Comparison of ENCODE assay signal across 25 mouse cellular contexts in genomic region chr10:64188046-64188445, GRCm38 (mm10).
"Had no signal": no experiment of that assay in that cellular context is flagged by ENCODE, and none has a peak within 500 bp of the region (broad histone marks: within the 10 kb centered on the region; RNA-seq: fewer than 3 reads in every experiment).

No protein-coding gene starts in this region.

- H3K4me2 ChIP-seq: heart, embryonic 11.5 days; heart, embryonic 13.5 days; heart, embryonic 15.5 days; hindbrain, embryonic 13.5 days; hindbrain, embryonic 15.5 days; kidney, embryonic 15.5 days; limb, embryonic 13.5 days; limb, embryonic 15.5 days had no signal

- H3K4me3 ChIP-seq: heart, adult 2 months; heart, embryonic 13.5 days; heart, embryonic 15.5 days; hindbrain, embryonic 13.5 days; hindbrain, embryonic 15.5 days; kidney, embryonic 15.5 days; limb, embryonic 13.5 days; limb, embryonic 15.5 days had no signal

- H3K27me3 ChIP-seq: heart, embryonic 13.5 days; heart, embryonic 15.5 days; hindbrain, embryonic 13.5 days; hindbrain, embryonic 15.5 days; kidney, embryonic 15.5 days; limb, embryonic 13.5 days; limb, embryonic 15.5 days had no signal

- H3K4me1 ChIP-seq: heart, embryonic 13.5 days; heart, embryonic 15.5 days; hindbrain, embryonic 13.5 days; hindbrain, embryonic 15.5 days; kidney, embryonic 15.5 days; limb, embryonic 13.5 days; limb, embryonic 15.5 days had no signal

- H3K27ac ChIP-seq: heart, adult 2 months; heart, embryonic 13.5 days; heart, embryonic 15.5 days; hindbrain, embryonic 13.5 days; hindbrain, embryonic 15.5 days; hindbrain, postnatal 0 days; kidney, embryonic 15.5 days; kidney, postnatal 0 days; limb, embryonic 13.5 days; limb, embryonic 15.5 days had no signal

- H3K9ac ChIP-seq: heart, embryonic 13.5 days; heart, embryonic 15.5 days; hindbrain, embryonic 13.5 days; hindbrain, embryonic 15.5 days; kidney, embryonic 15.5 days; limb, embryonic 13.5 days; limb, embryonic 15.5 days had no signal

- ATAC-seq: hindbrain, postnatal 0 days; intestine, embryonic 16.5 days had no signal

- H3K9me3 ChIP-seq: heart, embryonic 13.5 days; heart, embryonic 15.5 days; hindbrain, embryonic 13.5 days; hindbrain, embryonic 15.5 days; kidney, embryonic 15.5 days; limb, embryonic 13.5 days; limb, embryonic 15.5 days had no signal

- DNase-seq: gastrocnemius, postnatal 14 days; gastrocnemius, postnatal 36 days; heart, adult 11 months; heart, adult 2 months; heart, postnatal 14 days; heart, postnatal 36 days; kidney, adult 11 months; kidney, adult 2 months; kidney, adult 9 months; kidney, postnatal 14 days; kidney, postnatal 36 days; layer of hippocampus, adult 9-11 months; layer of hippocampus, postnatal 36 days; left cerebral cortex, postnatal 4 days had no signal

- H3K36me3 ChIP-seq: heart, embryonic 13.5 days; heart, embryonic 15.5 days; hindbrain, embryonic 13.5 days; hindbrain, embryonic 15.5 days; kidney, embryonic 15.5 days; limb, embryonic 13.5 days; limb, embryonic 15.5 days had no signal
